Mouse (Mus musculus): ENCODE measurements around the gene Brf1. TPM values are rescaled to one million over a fixed set of nuclear protein-coding genes. Genes with fewer than 3 reads are reported as not detected.

Brf1 gene
- polyA plus RNA-seq, 1 experiment from 2014 or later = 53.9 TPM

DNA sequence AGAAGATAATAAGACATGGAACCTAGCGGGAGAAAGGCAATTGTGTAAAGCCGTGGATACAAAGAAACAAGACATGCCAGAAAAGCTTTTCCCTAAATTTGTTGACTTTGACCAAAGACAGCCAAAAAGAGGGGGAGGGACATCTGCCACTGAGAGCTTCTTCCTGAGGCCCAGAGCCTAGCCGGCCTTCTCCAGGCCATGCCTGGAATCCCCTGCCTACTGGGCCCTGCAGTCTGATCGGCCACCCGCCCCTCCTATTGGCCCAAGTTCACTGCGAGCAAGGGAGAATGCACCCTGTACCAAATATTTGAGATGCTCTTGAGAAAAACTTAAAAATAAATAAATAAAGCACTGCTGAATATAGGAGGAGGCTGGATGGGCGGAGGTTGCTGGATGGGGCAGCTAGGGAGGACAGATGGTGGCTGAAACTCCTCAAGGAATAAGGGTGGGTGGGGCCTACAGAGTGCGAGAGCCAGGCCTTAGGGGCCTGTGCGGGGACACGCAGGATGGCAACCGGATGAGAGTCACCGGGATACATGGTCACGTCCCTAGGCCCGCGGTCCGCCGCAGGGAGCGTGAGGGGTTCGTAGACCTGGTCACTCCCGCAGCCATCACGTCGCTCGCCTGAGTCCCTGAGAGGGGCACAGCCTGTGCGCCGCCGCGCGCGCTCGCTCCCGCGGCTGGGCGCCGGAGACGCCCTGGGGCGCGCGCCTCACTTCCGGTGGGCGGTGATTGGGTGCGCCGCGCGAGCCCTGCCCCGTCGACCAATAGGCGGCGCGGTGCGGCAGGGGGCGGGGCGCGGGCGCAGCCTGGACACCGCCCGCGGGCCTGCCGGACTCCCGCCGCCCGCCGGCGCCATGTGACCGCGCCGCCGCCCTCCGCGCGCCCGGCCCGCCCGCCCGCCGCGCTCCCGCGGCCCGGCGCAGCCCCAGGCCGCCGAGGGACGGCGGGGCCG lies 13.4 kb upstream of the Brf1 start, which contains the start of gene Pacs2:
Gene Pacs2, plus strand, starts transcription at position 905 of the 955 bp plus-strand sequence.
- H3K9ac ChIP-seq (ENCODE audit: low read length) = peak within 1 kb of the TSS; percentile 91
- H3K27me3 ChIP-seq (ENCODE audit: control insufficient read depth, insufficient read depth, low read length) = no peaks in the 10 kb centered on the region
- H3K4me2 ChIP-seq (ENCODE audit: low read depth, low read length) = peak within 1 kb of the TSS; percentile 86
- no peaks in the 10 kb centered on the region for H3K9me3 ChIP-seq (replicated peaks; ENCODE audit: control insufficient read depth, low read length)
- H3K27ac ChIP-seq (ENCODE audit: low read length) = peak within 1 kb of the TSS; percentile 94
- no peaks in the 10 kb centered on the region for H3K36me3 ChIP-seq (ENCODE audit: control insufficient read depth, insufficient read depth, low read length)
- peak within 1 kb of the TSS; percentile 85 for H3K4me3 ChIP-seq (replicated peaks; ENCODE audit: low read length)
- ATAC-seq (ENCODE audit: insufficient read depth, low FRiP score) = peak; percentile 96
- 3% methylated on average over 54 of the region's 85 CpGs for WGBS
- peaks cover 29% of the 10 kb centered on the region for H3K4me1 ChIP-seq (ENCODE audit: control insufficient read depth, insufficient read depth, low read length)

DNA sequence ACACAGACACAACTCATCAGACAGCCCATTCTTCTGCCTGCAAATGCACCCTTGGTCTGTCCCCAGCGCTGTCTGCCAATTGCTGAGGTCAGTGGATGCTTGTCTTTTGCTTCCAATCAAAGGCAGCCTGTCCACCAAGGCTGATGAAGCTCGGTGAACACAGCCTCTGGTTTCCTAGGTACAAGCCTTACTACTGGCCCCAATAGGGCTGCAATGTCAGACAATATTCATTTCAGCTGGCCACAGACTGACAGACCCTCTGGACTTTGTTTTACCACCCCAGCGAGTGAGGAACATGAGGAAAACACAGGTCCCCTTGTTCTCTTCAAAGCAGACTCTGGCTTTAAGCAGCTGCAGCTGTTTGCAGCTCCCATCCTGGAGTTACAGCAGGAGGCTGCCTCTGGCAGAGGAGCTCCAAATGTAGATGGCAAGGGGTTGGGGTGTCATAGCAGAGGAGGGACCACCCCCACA lies 12.6 kb upstream of the Brf1 start:
- no peak overlapping the region for H3K4me3 ChIP-seq (replicated peaks; ENCODE audit: low read length)
- H3K9ac ChIP-seq (ENCODE audit: low read length) = peak overlapping the region; percentile 87
- ATAC-seq (ENCODE audit: insufficient read depth, low FRiP score) = no peak
- 57% methylated on average over 3 of the region's 3 CpGs for WGBS
- H3K9me3 ChIP-seq (replicated peaks; ENCODE audit: control insufficient read depth, low read length) = no peaks in the 10 kb centered on the region
- H3K27ac ChIP-seq (ENCODE audit: low read length) = peak overlapping the region; percentile 94
- H3K36me3 ChIP-seq (ENCODE audit: control insufficient read depth, insufficient read depth, low read length) = no peaks in the 10 kb centered on the region
- H3K4me2 ChIP-seq (ENCODE audit: low read depth, low read length) = peak overlapping the region; percentile 55
- peaks cover 29% of the 10 kb centered on the region for H3K4me1 ChIP-seq (ENCODE audit: control insufficient read depth, insufficient read depth, low read length)
- no peaks in the 10 kb centered on the region for H3K27me3 ChIP-seq (ENCODE audit: control insufficient read depth, insufficient read depth, low read length)

DNA sequence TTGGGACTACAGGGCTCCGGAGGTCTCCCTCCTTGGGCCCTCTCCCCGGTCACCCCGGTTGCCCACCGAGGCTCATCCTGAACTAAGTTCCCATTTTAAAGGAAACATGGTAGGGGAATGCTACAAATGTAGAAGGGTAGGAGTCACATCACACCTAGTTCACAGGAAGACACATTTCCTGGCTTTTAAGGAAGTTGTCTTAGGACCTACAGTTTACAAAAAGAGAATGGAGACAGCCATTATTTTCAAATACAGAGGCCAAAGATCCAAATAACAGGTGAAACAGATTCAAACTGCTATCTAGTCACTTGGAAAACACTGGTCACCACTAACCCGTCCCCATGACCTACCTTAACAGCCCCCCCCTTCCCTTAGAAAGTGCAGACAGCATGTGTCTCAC lies 11.9 kb upstream of the Brf1 start:
- Histone ChIP-seq H3K27me3 (ENCODE audit: control insufficient read depth, insufficient read depth, low read length) (no peaks in the 10 kb centered on the region), H3K9me3 (replicated peaks; ENCODE audit: control insufficient read depth, low read length) (no peaks in the 10 kb centered on the region), H3K9ac (ENCODE audit: low read length) (no peak overlapping the region), H3K4me3 (replicated peaks; ENCODE audit: low read length) (no peak overlapping the region), H3K4me2 (ENCODE audit: low read depth, low read length) (no peak overlapping the region), H3K27ac (ENCODE audit: low read length) (peak overlapping the region; percentile 94), H3K36me3 (ENCODE audit: control insufficient read depth, insufficient read depth, low read length) (no peaks in the 10 kb centered on the region), H3K4me1 (ENCODE audit: control insufficient read depth, insufficient read depth, low read length) (peaks cover 29% of the 10 kb centered on the region)
- ATAC-seq (ENCODE audit: insufficient read depth, low FRiP score) = no peak
- 87% methylated on average over 5 of the region's 5 CpGs for WGBS

DNA sequence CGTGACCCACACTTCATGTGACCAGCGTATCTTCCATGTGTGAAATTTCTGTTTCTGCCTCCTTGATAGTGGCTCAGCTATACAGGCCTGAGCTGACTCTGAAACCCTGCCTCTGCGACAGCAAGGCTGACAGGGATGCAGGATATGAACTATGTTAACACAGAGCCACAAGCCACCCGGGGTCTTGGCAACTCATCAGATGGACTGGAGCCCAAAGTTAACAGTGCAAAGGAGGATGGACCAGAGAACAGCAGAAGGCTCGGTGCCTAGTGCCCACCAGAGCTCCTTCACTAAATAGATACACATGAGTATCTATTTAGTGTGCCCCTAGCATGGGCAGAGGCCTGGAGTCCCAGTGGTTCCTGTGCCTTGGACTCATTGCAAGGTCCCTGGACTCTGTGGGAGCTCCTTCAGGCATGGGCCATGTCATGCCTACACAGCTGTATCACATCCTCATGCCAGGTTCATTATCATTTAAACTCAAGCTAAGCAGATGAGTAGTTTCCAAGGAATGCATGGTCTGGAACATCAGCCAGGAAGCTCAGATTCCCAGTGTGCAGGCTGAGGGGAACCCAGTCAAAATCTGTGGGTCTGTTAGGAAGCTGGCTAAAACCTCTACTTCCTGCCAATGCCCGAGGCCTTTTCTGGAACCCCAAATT lies 11.3 kb upstream of the Brf1 start:
- 79% methylated on average over 6 of the region's 6 CpGs for WGBS
- peaks cover 27% of the 10 kb centered on the region for H3K4me1 ChIP-seq (ENCODE audit: control insufficient read depth, insufficient read depth, low read length)

DNA sequence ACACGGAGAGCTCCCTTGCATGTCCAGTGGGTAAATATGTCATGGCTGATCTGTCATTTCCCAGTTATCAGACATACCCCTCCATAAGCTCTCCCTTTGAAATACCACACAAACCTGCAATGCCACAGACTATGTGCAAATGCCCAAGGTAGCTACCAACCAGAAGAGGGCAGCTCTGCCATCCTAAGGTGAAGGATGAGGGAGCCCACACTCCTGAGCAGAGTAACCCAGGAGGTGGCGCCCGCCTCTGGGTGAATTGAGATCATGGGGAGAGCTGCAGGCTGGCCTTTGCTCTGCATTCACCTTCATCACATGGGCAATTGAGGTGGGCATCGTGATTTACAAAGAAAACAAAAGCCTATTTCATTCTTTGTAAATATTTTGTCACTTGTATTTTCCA lies 4.5 kb upstream of the Brf1 start:
- Histone ChIP-seq H3K4me3 (replicated peaks; ENCODE audit: low read length) (no peak overlapping the region), H3K9ac (ENCODE audit: low read length) (no peak overlapping the region), H3K4me1 (ENCODE audit: control insufficient read depth, insufficient read depth, low read length) (peaks cover 6% of the 10 kb centered on the region; the same call in 1 of the 2 replicates), H3K27ac (ENCODE audit: low read length) (no peak overlapping the region), H3K36me3 (ENCODE audit: control insufficient read depth, insufficient read depth, low read length) (no peaks in the 10 kb centered on the region), H3K27me3 (ENCODE audit: control insufficient read depth, insufficient read depth, low read length) (no peaks in the 10 kb centered on the region), H3K9me3 (replicated peaks; ENCODE audit: control insufficient read depth, low read length) (no peaks in the 10 kb centered on the region), H3K4me2 (ENCODE audit: low read depth, low read length) (no peak overlapping the region)
- 36% methylated on average over 4 of the region's 4 CpGs for WGBS
- ATAC-seq (ENCODE audit: insufficient read depth, low FRiP score) = no peak

More for the DNA sequence above, 11.3 kb upstream of the Brf1 start:
- no peaks in the 10 kb centered on the region for H3K27me3 ChIP-seq (ENCODE audit: control insufficient read depth, insufficient read depth, low read length)
- H3K9ac ChIP-seq (ENCODE audit: low read length) = no peak overlapping the region
- no peaks in the 10 kb centered on the region for H3K36me3 ChIP-seq (ENCODE audit: control insufficient read depth, insufficient read depth, low read length)
- no peaks in the 10 kb centered on the region for H3K9me3 ChIP-seq (replicated peaks; ENCODE audit: control insufficient read depth, low read length)
- no peak overlapping the region for H3K4me3 ChIP-seq (replicated peaks; ENCODE audit: low read length)
- H3K4me2 ChIP-seq (ENCODE audit: low read depth, low read length) = no peak overlapping the region
- peak overlapping the region; percentile 94; the same call in 1 of the 2 replicates for H3K27ac ChIP-seq (ENCODE audit: low read length)
- ATAC-seq (ENCODE audit: insufficient read depth, low FRiP score) = no peak

DNA sequence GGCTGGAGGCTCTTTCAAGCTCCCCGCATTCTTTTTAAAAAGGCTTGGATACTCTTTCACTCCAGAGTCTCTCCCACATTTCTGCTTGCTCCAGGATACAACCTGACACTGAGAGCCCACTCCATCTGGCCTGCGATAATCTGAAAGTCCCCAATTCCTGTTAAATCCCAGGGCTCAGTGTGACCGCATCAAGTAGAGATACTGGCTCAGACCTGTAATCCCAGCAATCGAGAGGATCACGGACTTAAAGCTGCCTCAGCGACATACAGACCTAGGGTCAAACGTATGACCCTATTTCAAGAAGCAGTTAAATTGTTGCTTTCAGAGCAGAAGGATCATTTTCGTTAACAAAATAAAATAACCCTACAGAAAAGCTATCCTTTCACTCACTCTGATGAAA lies 3.5 kb upstream of the Brf1 start:
- no peaks in the 10 kb centered on the region for H3K9me3 ChIP-seq (replicated peaks; ENCODE audit: control insufficient read depth, low read length)
- H3K4me1 ChIP-seq (ENCODE audit: control insufficient read depth, insufficient read depth, low read length) = peaks cover 11% of the 10 kb centered on the region
- no peak overlapping the region for H3K4me3 ChIP-seq (replicated peaks; ENCODE audit: low read length)
- H3K27me3 ChIP-seq (ENCODE audit: control insufficient read depth, insufficient read depth, low read length) = no peaks in the 10 kb centered on the region
- no peak for ATAC-seq (ENCODE audit: insufficient read depth, low FRiP score)
- H3K27ac ChIP-seq (ENCODE audit: low read length) = no peak overlapping the region
- no peak overlapping the region for H3K9ac ChIP-seq (ENCODE audit: low read length)
- H3K4me2 ChIP-seq (ENCODE audit: low read depth, low read length) = no peak overlapping the region
- whole genome bisulfite sequencing = 79% methylated on average over 8 of the region's 8 CpGs
- no peaks in the 10 kb centered on the region for H3K36me3 ChIP-seq (ENCODE audit: control insufficient read depth, insufficient read depth, low read length)

DNA sequence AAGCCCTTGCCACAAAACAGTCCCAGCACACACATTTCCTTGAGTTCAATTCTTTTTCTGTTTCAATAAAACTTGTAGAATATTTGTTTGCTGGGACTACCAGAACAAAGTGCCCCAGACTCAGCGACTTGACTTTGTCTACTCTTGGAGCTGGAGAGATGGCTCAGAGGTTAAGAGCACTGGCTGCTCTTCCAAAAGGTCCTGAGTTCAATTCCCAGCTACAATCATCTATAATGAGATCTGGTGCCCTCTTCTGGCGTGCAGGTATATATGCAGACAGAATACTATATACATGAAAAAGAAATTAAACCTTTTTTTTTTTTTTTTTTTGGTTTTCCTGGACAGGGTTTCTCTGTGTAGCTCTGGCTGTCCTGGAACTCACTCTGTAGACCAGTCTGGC lies 2.2 kb upstream of the Brf1 start:
- no peak overlapping the region for H3K27ac ChIP-seq (ENCODE audit: low read length)
- H3K9ac ChIP-seq (ENCODE audit: low read length) = no peak overlapping the region
- WGBS = 45% methylated on average over 2 of the region's 2 CpGs
- no peak overlapping the region for H3K4me3 ChIP-seq (replicated peaks; ENCODE audit: low read length)
- ATAC-seq (ENCODE audit: insufficient read depth, low FRiP score) = no peak
- H3K27me3 ChIP-seq (ENCODE audit: control insufficient read depth, insufficient read depth, low read length) = no peaks in the 10 kb centered on the region
- peaks cover 16% of the 10 kb centered on the region for H3K4me1 ChIP-seq (ENCODE audit: control insufficient read depth, insufficient read depth, low read length)
- H3K36me3 ChIP-seq (ENCODE audit: control insufficient read depth, insufficient read depth, low read length) = no peaks in the 10 kb centered on the region
- H3K9me3 ChIP-seq (replicated peaks; ENCODE audit: control insufficient read depth, low read length) = no peaks in the 10 kb centered on the region
- H3K4me2 ChIP-seq (ENCODE audit: low read depth, low read length) = no peak overlapping the region

DNA sequence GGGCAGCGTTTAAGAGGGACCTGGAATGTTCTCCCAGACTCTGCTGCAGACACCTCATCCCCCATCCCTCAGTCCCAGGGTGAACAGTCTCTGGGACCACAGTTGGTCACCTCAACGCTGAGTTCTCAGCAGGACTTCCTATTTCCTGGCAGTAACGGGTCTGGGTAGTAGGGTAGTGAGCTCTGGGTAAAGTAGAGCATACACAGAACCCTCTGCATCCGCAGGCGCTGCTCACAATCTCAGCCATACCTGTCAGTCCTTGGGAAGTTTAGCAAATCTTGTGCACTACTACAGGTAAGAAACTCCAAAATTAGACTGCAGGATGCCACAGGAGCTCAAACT lies 600 bp upstream of the Brf1 start:
- Histone ChIP-seq H3K9me3 (replicated peaks; ENCODE audit: control insufficient read depth, low read length) (no peaks in the 10 kb centered on the region), H3K9ac (ENCODE audit: low read length) (peak overlapping the region; percentile 66), H3K36me3 (ENCODE audit: control insufficient read depth, insufficient read depth, low read length) (0 out of 2 replicates have a peak, but pooled peaks cover 1% of the 10 kb centered on the region), H3K4me1 (ENCODE audit: control insufficient read depth, insufficient read depth, low read length) (peaks cover 16% of the 10 kb centered on the region), H3K4me3 (replicated peaks; ENCODE audit: low read length) (peak overlapping the region; percentile 48), H3K4me2 (ENCODE audit: low read depth, low read length) (peak overlapping the region; percentile 57), H3K27ac (ENCODE audit: low read length) (peak overlapping the region; percentile 90), H3K27me3 (ENCODE audit: control insufficient read depth, insufficient read depth, low read length) (no peaks in the 10 kb centered on the region)
- WGBS = under 1% methylated on average over 5 of the region's 5 CpGs
- ATAC-seq (ENCODE audit: insufficient read depth, low FRiP score) = no peak; the same call in 1 of the 2 replicates
